Mouse (Mus musculus) erythroblast, embryonic 14.5 days (primary cell): ENCODE data around the gene Ifitm3.

Experiments
- GATA1 ChIP-seq: IDR thresholded peaks from 2 replicates; pipeline ENCODE4 v1.6.1; 2012; ENCODE audit warnings: low read length, inconsistent platforms, mixed read lengths
- TAL1 ChIP-seq: IDR thresholded peaks from 3 replicates; pipeline ENCODE4 v1.6.1; 2012; ENCODE audit warnings: low read length, inconsistent platforms, mixed read lengths

GRCm38 (mm10) chr7:141028831-141029230, 18.3 kb upstream of the Ifitm3 start, which contains the start of gene Gm17387:
- TF ChIP-seq TAL1 (no peak), GATA1 (no peak)
